Mouse (Mus musculus) forebrain, embryonic 16.5 days (tissue): Measurements from ENCODE around the gene Itpkb. TPM values are rescaled to one million over a fixed set of nuclear protein-coding genes. Genes with fewer than 3 reads are reported as not detected.

Experiments
- ATAC-seq: fragments of 200-750 bp; cut with Nextera tagmentation; 2 replicates; pipeline ENCODE4 v1.8.0; 2017; ENCODE audit warnings: mild to moderate bottlenecking, moderate library complexity
- H3K27ac ChIP-seq: fragments of 300-500 bp; sonication (generic); 2 replicates; pipeline ENCODE4 v1.5.1; 2014; ENCODE audit warnings: low read length, control low read depth
- H3K27me3 ChIP-seq: fragments of 300-500 bp; sonication (generic); replicated peaks from 2 replicates; pipeline ENCODE4 v1.6.1; 2014; ENCODE audit warnings: low read length; ENCODE audit not compliant: control insufficient read depth, insufficient read depth
- H3K36me3 ChIP-seq: fragments of 300-500 bp; sonication (generic); 2 replicates; pipeline ENCODE4 v1.6.1; 2014; ENCODE audit not compliant: control insufficient read depth, insufficient read depth
- H3K4me1 ChIP-seq: fragments of 300-500 bp; sonication (generic); replicated peaks from 2 replicates; pipeline ENCODE4 v1.6.1; 2014; ENCODE audit warnings: low read length; ENCODE audit not compliant: control insufficient read depth, insufficient read depth
- H3K4me2 ChIP-seq: fragments of 300-500 bp; sonication (generic); 2 replicates; pipeline ENCODE4 v1.6.1; 2014; ENCODE audit warnings: mild to moderate bottlenecking, low read length, control low read depth
- H3K4me3 ChIP-seq: fragments of 300-500 bp; sonication (generic); replicated peaks from 2 replicates; pipeline ENCODE4 v1.5.1; 2014; ENCODE audit warnings: mild to moderate bottlenecking, low read length, control low read depth
- H3K9ac ChIP-seq: fragments of 300-500 bp; sonication (generic); replicated peaks from 2 replicates; pipeline ENCODE4 v1.6.1; 2014; ENCODE audit warnings: low read depth, low read length, control low read depth
- H3K9me3 ChIP-seq: fragments of 300-500 bp; sonication (generic); 2 replicates; pipeline ENCODE4 v1.6.1; 2016; ENCODE audit warnings: low read length; ENCODE audit not compliant: control insufficient read depth
- WGBS: fragments of 180-500 bp; shearing (Covaris S2); extraction: QIAGEN DNeasy Blood & Tissue Kit; methylation state at CpG from one replicate; pipeline ENCODE4 v1.1.7; 2014; 5-methylcytosine and 5-hydroxymethylcytosine counted together
- polyA plus RNA-seq: library from polyadenylated mRNA; unstranded; fragments of >200 nt; fragmentation: Nextera tagmentation; extraction: Ambion mirVana; gene quantifications from 2 replicates; pipeline ENCODE4 v1.2.1, GENCODE M21; 2015

Itpkb gene
- polyA plus RNA-seq, 1 experiment from 2014 or later: 2.4 TPM

DNA sequence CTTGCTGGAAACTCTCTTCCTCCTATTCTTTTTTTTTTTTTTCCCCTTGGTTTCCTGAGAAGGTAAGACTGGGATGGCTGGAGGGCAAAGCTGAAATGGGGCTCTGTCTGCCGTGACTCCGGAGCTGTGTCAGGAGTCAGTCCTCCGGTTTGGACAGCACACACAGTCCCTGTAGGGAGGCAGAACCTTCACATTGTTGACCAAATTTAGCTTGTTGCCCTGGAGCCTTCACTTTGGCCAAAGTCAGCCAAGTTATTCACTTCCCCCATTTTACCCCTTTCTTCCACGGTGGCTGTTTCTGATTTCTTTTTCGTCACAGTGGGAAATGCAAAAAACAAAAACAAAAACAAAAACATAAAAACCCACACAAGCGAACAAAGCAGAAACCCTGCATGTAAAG, 18.0 kb upstream of the Itpkb start:
- peaks cover 17% of the 10 kb centered on the region for H3K4me1 ChIP-seq
- WGBS: 55% methylated on average over 6 of the region's 6 CpGs
- no peak overlapping the region for H3K4me2 ChIP-seq
- H3K36me3 ChIP-seq: no peaks in the 10 kb centered on the region
- H3K9me3 ChIP-seq: no peaks in the 10 kb centered on the region
- H3K27me3 ChIP-seq: 0 out of 2 replicates have a peak, but pooled peaks cover 3% of the 10 kb centered on the region
- H3K9ac ChIP-seq: no peak overlapping the region
- H3K4me3 ChIP-seq: no peak overlapping the region
- ATAC-seq: no peak
- no peak overlapping the region for H3K27ac ChIP-seq

DNA sequence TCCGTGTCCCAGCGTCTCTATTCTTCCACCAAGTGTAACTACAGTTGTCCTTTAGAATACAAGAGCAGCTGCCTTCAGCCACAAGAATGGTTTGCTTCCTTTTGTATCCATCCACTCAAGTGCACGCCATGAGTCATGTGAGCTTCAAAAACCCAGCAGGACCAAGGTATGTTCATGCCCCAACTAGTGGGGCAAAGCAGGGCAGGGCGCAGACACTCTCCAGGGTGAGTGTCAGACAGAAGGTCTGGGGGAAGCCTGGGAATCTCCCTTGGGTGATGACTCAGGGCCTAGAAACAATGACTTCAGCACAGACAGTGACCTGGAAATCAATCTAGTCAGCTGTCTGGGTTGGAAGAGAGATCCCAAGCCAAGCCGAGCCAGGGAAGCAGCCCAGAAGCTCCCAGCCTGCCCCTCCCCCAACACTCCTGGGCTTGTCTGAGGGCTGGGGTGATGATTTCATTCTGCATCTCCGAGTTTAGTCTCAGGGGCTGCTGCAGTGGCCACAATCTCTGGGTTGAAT, 17.4 kb upstream of the Itpkb start:
- no peaks in the 10 kb centered on the region for H3K36me3 ChIP-seq
- 15% methylated on average over 6 of the region's 6 CpGs for WGBS
- peak overlapping the region; percentile 5; the same call in 1 of the 2 replicates for H3K4me3 ChIP-seq
- no peaks in the 10 kb centered on the region for H3K9me3 ChIP-seq
- 0 out of 2 replicates have a peak, but pooled peaks cover 3% of the 10 kb centered on the region for H3K27me3 ChIP-seq
- H3K4me1 ChIP-seq: peaks cover 17% of the 10 kb centered on the region
- peak overlapping the region; percentile 48 for H3K4me2 ChIP-seq
- H3K27ac ChIP-seq: no peak overlapping the region
- ATAC-seq: peak; percentile 70
- H3K9ac ChIP-seq: no peak overlapping the region

DNA sequence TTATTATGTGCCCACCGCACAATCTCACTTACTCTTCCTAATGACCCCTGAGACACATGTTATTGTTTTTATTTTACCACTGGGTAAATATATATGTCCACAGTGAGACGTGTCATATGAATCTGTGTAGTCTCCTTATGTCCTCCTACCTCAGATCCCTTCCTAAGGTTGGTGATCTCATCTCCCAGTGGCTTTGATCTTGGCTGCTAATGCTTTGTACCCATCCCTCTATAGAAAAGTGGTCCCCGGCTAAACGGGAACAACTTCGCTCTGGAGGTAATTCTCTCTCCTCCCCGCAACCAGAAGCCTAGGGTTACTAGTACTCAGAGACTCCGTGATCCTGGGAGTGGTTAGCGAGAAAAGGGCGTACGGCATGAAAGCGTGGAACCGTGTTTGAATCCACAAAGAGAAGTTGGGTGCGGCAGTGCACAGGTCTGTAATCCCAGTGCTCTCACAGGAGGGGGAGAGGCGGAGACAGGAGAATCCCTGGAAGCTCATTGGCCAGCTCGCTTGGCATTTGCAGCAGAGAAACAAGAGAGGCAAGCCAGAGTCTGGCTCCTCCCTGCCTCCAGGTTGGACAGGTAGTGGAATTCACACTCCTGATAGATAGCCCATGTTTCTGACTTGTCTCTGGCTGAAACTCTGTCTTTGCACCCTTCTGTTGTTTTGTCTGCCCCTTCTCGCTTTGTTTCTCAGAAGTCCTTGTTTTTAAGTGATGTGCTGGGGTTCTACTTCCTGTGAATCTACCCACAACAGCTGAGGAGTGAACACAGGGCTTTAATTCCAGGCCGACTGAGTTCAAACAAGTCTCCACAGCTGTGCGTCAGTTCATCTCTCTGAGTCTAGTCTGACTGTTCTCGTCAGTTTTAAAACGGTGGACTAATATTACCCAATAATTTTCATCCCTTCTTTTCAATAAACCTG, 16.5 kb upstream of the Itpkb start:
- H3K27me3 ChIP-seq: 0 out of 2 replicates have a peak, but pooled peaks cover 3% of the 10 kb centered on the region
- peak overlapping the region; percentile 24 for H3K9ac ChIP-seq
- H3K4me2 ChIP-seq: peak overlapping the region; percentile 48
- WGBS: 9% methylated on average over 20 of the region's 20 CpGs
- peak overlapping the region; percentile 32 for H3K4me3 ChIP-seq
- H3K9me3 ChIP-seq: no peaks in the 10 kb centered on the region
- no peaks in the 10 kb centered on the region for H3K36me3 ChIP-seq
- peak; percentile 91 for ATAC-seq
- H3K27ac ChIP-seq: no peak overlapping the region
- peaks cover 17% of the 10 kb centered on the region for H3K4me1 ChIP-seq

DNA sequence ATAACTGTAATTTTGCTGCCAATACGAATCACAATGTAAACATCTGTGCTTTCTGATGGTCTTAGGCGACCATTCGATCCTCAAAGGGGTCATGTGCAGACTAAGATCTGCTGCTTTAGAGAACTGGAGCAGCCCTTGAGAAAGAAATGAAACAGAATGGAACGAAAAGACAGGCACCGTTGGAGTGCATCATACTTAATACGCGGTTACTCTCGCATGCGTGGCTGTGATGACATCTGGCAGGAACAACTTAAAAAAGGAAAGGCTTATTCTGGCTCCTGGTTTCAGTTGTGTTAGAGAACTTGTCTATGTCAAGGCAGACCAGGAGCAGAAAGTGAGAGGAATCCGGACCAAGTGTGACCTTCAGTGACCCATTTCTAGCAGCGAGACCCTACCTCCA, 15.6 kb upstream of the Itpkb start:
- WGBS: 83% methylated on average over 11 of the region's 11 CpGs
- Histone ChIP-seq H3K27ac (no peak overlapping the region), H3K9ac (no peak overlapping the region), H3K4me1 (peaks cover 17% of the 10 kb centered on the region), H3K4me2 (no peak overlapping the region), H3K9me3 (no peaks in the 10 kb centered on the region), H3K36me3 (no peaks in the 10 kb centered on the region), H3K27me3 (0 out of 2 replicates have a peak, but pooled peaks cover 3% of the 10 kb centered on the region), H3K4me3 (no peak overlapping the region)
- ATAC-seq: no peak

DNA sequence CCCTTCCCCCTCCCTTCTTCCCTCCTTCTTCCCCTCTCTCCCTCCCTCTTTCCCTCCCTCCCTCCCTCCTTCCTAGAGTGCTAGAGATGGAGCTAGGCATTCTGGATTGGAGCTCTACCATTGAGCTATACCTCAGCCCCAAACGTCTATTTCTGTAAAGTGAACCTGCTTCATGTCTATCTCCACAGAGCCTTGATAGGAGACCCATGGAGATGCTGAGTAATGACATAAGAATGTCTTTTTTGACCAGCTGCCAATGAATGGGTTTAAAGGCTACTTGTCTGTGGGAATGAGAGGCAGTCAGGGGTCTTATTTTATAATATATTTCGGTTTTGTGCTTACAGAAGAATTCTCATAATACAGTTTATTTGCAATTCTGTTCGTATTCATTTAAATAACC, 15.2 kb upstream of the Itpkb start:
- H3K4me3 ChIP-seq: no peak overlapping the region
- no peak overlapping the region for H3K9ac ChIP-seq
- no peak overlapping the region for H3K27ac ChIP-seq
- H3K4me1 ChIP-seq: peaks cover 17% of the 10 kb centered on the region
- H3K4me2 ChIP-seq: no peak overlapping the region
- H3K9me3 ChIP-seq: no peaks in the 10 kb centered on the region
- no peaks in the 10 kb centered on the region for H3K36me3 ChIP-seq
- 0 out of 2 replicates have a peak, but pooled peaks cover 3% of the 10 kb centered on the region for H3K27me3 ChIP-seq
- 67% methylated on average over 3 of the region's 3 CpGs for WGBS
- no peak for ATAC-seq

DNA sequence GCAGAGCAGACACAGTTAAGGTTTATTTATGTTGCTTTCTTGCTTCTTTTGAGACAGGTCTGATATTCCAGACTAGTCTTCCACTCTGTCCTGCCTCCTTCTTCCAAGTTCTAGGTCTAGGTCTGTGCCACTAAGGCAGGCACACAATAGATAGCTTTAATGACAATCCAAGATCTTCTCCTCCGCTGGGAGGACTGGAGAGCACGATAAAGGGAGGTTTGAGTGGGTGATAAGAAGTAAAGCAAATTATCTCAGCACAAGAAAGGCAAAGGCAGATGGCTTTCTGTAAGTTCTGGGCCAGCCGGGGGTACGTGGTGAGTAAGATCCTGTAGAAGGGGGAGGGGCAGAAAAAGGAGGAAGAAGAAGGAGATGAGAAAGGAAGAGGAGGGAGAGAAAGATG, 12.8 kb upstream of the Itpkb start:
- no peaks in the 10 kb centered on the region for H3K9me3 ChIP-seq
- H3K36me3 ChIP-seq: no peaks in the 10 kb centered on the region
- no peak overlapping the region for H3K4me2 ChIP-seq
- no peak overlapping the region for H3K4me3 ChIP-seq
- no peak for ATAC-seq
- no peak overlapping the region for H3K27ac ChIP-seq
- WGBS: 86% methylated on average over 4 of the region's 4 CpGs
- H3K9ac ChIP-seq: no peak overlapping the region
- H3K4me1 ChIP-seq: peaks cover 15% of the 10 kb centered on the region
- H3K27me3 ChIP-seq: 0 out of 2 replicates have a peak, but pooled peaks cover 3% of the 10 kb centered on the region

DNA sequence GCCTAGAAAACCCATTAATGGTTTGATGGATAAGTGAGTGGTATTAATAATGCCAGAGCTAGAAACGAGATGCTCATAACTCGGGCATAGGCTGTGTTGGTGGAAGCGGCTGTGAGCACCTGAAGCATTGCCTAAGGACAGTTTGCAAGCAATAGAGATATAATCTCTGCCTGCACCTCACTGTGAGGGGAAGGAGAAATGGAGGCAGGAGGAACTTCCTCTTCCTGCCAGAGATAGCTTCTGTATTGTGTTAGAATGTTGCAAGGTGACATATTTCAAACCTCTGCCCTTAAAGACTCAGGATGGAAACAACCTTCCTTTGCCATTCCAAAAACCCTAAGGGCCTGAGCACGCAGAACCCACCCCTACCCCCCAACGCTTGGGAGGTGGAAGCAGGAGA, 11.9 kb upstream of the Itpkb start:
- H3K27ac ChIP-seq: no peak overlapping the region
- no peaks in the 10 kb centered on the region for H3K9me3 ChIP-seq
- no peak overlapping the region for H3K4me3 ChIP-seq
- peaks cover 7% of the 10 kb centered on the region for H3K4me1 ChIP-seq
- H3K36me3 ChIP-seq: no peaks in the 10 kb centered on the region
- H3K27me3 ChIP-seq: 0 out of 2 replicates have a peak, but pooled peaks cover 3% of the 10 kb centered on the region
- H3K9ac ChIP-seq: no peak overlapping the region
- no peak overlapping the region for H3K4me2 ChIP-seq
- 81% methylated on average over 5 of the region's 5 CpGs for WGBS
- ATAC-seq: no peak

DNA sequence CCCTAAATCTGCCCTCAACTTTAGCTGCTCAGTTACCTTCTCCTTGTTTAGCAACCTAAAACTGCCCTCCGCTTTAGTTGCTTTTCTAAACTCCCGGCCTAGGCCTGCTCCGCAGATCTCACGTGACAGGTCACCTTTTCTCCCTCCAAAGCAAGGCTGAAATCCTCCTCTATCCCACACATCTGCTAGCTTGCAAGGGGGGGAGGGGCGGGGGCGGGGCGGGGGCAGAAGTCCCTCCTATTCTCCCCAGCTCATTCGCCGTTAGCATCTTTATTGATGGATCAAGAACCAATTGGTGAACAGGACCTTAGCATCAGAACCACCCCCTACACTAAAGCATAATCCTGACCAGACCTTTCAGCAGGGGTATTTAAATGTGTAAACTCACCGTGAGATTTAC, 10.4 kb upstream of the Itpkb start:
- no peaks in the 10 kb centered on the region for H3K27me3 ChIP-seq
- 14% methylated on average over 10 of the region's 10 CpGs for WGBS
- no peak overlapping the region for H3K4me3 ChIP-seq
- no peak overlapping the region for H3K4me2 ChIP-seq
- ATAC-seq: no peak
- H3K27ac ChIP-seq: no peak overlapping the region
- H3K9me3 ChIP-seq: no peaks in the 10 kb centered on the region
- H3K4me1 ChIP-seq: no peaks in the 10 kb centered on the region
- no peaks in the 10 kb centered on the region for H3K36me3 ChIP-seq
- H3K9ac ChIP-seq: no peak overlapping the region

DNA sequence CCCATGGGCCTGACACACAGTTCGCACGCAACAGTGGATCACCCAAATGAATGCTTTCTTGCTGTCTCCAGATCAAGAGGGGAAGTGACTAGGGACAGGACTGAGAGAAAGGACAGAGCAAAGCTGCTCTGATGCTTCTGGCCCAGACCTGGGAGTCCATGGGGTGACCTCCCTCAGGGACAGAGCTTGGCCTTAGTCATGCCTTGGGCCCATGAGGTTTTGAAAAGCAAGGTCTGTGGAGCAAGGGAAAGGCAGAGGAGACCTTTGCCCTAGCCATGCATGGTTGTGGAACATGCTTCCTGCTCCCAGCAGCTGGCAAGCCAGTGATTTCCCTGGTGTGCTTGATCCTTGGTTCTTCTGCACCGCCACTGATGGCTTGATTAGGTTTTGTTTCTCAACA, 7.4 kb upstream of the Itpkb start:
- H3K4me1 ChIP-seq: no peaks in the 10 kb centered on the region
- no peak for ATAC-seq
- no peak overlapping the region for H3K4me3 ChIP-seq
- no peaks in the 10 kb centered on the region for H3K27me3 ChIP-seq
- H3K9ac ChIP-seq: no peak overlapping the region
- WGBS: 98% methylated on average over 3 of the region's 3 CpGs
- no peaks in the 10 kb centered on the region for H3K9me3 ChIP-seq
- H3K27ac ChIP-seq: no peak overlapping the region
- H3K4me2 ChIP-seq: no peak overlapping the region
- H3K36me3 ChIP-seq: no peaks in the 10 kb centered on the region
